Mouse (Mus musculus) cerebellum, adult 2 months (tissue): ENCODE measurements around the gene Gm3854. TPM values are rescaled to one million over a fixed set of nuclear protein-coding genes. Genes with fewer than 3 reads are reported as not detected.

Experiments
- DNase-seq, 2 experiments: peaks; one replicate each; pipeline ENCODE4 v3.0.0; 2021
- H3K27ac ChIP-seq: fragments of 200-500 bp; 2 replicates; pipeline ENCODE4 v1.5.1; 2012; ENCODE audit warnings: low read length, control low read depth, inconsistent platforms; ENCODE audit not compliant: insufficient read depth
- H3K27me3 ChIP-seq: fragments of 200-500 bp; 2 replicates; pipeline ENCODE4 v1.6.1; 2012; ENCODE audit warnings: inconsistent platforms, mild to moderate bottlenecking, low read length, moderate library complexity; ENCODE audit not compliant: control insufficient read depth, insufficient read depth
- H3K4me1 ChIP-seq: fragments of 200-500 bp; 2 replicates; pipeline ENCODE4 v1.6.1; 2011; ENCODE audit warnings: low read length; ENCODE audit not compliant: control insufficient read depth, insufficient read depth
- H3K4me3 ChIP-seq: fragments of 200-500 bp; replicated peaks from 2 replicates; pipeline ENCODE3; 2011; ENCODE audit warnings: mild to moderate bottlenecking, low read depth, low read length, control low read depth; ENCODE audit not compliant: insufficient read depth
- CTCF ChIP-seq: fragments of 200-500 bp; IDR thresholded peaks from 2 replicates; pipeline ENCODE4 v1.5.1; 2011; ENCODE audit warnings: low read depth, mild to moderate bottlenecking, control low read depth, low read length, moderate library complexity, borderline replicate concordance; ENCODE audit not compliant: insufficient read depth
- POLR2A ChIP-seq: fragments of 200-500 bp; IDR thresholded peaks from 2 replicates; pipeline ENCODE4 v1.6.1; 2011; ENCODE audit warnings: low read length, control low read depth, borderline replicate concordance; ENCODE audit not compliant: insufficient read depth
- WGBS: fragments of 180-500 bp; shearing (Covaris S2); methylation state at CpG from one replicate; pipeline ENCODE4 v1.1.7; 2018; 5-methylcytosine and 5-hydroxymethylcytosine counted together
- polyA plus RNA-seq: library from polyadenylated mRNA; depleted of rRNA; stranded (reverse); fragments of >200 nt; gene quantifications from 2 replicates; pipeline ENCODE4 v1.2.3, GENCODE M21; 2012; rRNA removed

Gm3854 gene
- polyA plus RNA-seq, 1 experiment: 3.0 TPM

DNA sequence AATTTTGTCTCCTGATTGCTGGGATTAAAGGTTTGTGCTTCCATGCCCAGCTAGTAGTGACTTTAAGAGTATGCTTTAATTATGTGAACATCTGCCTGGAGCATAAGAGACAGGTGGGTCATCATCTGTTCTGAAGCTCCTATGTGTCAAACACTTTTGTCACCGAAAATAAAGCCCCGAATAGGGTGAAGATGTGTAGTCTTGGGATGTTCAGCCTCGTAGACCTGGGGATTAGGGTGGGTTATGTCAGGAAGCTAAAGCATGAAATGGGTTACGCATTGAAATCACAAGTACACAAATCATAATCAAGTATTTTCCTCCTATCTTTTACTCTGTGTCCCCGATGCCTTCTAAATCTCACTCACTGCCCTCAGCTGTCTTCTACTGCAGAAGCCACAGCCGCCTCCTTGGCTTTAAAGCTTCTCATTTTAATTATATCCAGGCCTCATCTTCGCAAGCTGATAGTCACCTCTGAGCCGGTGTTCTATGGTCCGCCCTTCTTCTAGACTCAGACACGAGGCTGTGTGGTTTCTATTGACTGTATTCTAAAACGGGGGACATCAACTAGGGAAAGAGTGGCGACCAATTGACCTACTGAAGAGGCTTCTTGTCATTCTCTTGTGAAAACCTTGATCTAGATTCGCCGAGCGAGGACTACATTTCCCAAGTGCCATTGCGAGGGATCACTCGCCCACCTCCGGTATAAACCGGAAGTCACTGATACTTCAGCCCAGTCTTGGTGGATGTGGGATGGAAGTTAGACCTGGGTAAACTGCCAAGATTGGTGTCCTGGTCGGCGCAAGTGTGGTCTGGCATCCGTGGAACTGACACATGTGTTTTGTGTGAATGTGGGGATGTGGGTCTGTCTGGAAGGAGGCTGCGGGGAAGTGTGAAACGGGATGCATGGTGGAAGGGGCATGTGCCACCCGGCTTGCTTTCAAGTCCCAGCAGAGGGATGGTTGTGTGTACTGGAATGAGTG is 54.7 kb downstream of the Gm3854 start, which contains the start of gene Smim17:
TSS of gene Smim17 (plus strand) at position 720 of the 980 bp plus-strand sequence.
- Histone ChIP-seq H3K27ac (peak within 1 kb of the TSS; percentile 47; the same call in 1 of the 2 replicates), H3K27me3 (no peaks in the 10 kb centered on the region), H3K4me1 (no peaks in the 10 kb centered on the region), H3K4me3 (peak within 1 kb of the TSS; percentile 100)
- TF ChIP-seq POLR2A (peak; percentile 82; the same call in 1 of the 2 replicates), CTCF (no peak)
- WGBS: 23% methylated on average over 25 of the region's 25 CpGs
- DNase-seq: peak; percentile 76 to 77

Other genes starting within 250 kb of the Gm3854 start
- 45.2 and 45.9 TPM in 2 replicates for gene Zfp787, start 187.8 kb upstream of the Gm3854 start, polyA plus RNA-seq
- 52.0 and 52.2 TPM in 2 replicates for gene Zfp444, start 171.5 kb upstream of the Gm3854 start, polyA plus RNA-seq
- gene Galp, start 146.7 kb upstream of the Gm3854 start, polyA plus RNA-seq: not detected in 2 replicates
- gene Zscan5b, start 121.5 kb upstream of the Gm3854 start, polyA plus RNA-seq: not detected in 2 replicates
- gene Epp13, start 91.0 kb upstream of the Gm3854 start, polyA plus RNA-seq: not detected in 2 replicates
- gene Zfp667, start 57.2 kb upstream of the Gm3854 start, polyA plus RNA-seq: 7.9 and 8.8 TPM in 2 replicates
- 5.6 and 6.9 TPM in 2 replicates for gene Zfp583, start 12.5 kb upstream of the Gm3854 start, polyA plus RNA-seq
- gene Zfp78, start 19.5 kb downstream of the Gm3854 start, polyA plus RNA-seq: 4.7 and 5.6 TPM in 2 replicates
- gene Zfp28, start 39.5 kb downstream of the Gm3854 start, polyA plus RNA-seq: 8.7 and 9.4 TPM in 2 replicates
- gene Smim17, start 55.0 kb downstream of the Gm3854 start, polyA plus RNA-seq: 16.1 and 19.1 TPM in 2 replicates
- gene Gm20715, start 66.5 kb downstream of the Gm3854 start, polyA plus RNA-seq: 0.22 and 0.31 TPM in 2 replicates
- 2.3 and 2.7 TPM in 2 replicates for gene Olfr1344, start 94.9 kb downstream of the Gm3854 start, polyA plus RNA-seq
- not detected in 2 replicates for gene Olfr1336, start 112.4 kb downstream of the Gm3854 start, polyA plus RNA-seq
- not detected in 2 replicates for gene Olfr1346, start 123.3 kb downstream of the Gm3854 start, polyA plus RNA-seq
- gene Olfr5, start 143.2 kb downstream of the Gm3854 start, polyA plus RNA-seq: not detected in 2 replicates
- not detected in 2 replicates for gene Olfr1347, start 156.0 kb downstream of the Gm3854 start, polyA plus RNA-seq
- gene Olfr1348, start 165.0 kb downstream of the Gm3854 start, polyA plus RNA-seq: not detected in 2 replicates
- not detected in 2 replicates for gene Olfr1349, start 179.2 kb downstream of the Gm3854 start, polyA plus RNA-seq
- not detected in 2 replicates for gene Olfr1350, start 221.1 kb downstream of the Gm3854 start, polyA plus RNA-seq